Mouse (Mus musculus) right cerebral cortex, postnatal 10 days (tissue): ENCODE measurements around the gene Dop1b.
"Not testable (repeated sequence)": the region's sequence is repeated elsewhere in the genome, so short reads cannot be mapped to it uniquely, and the experiment has no call there.

Experiments
- DNase-seq, 2 experiments: peaks; one replicate each; pipeline ENCODE4 v3.0.0; 2021; ENCODE audit warnings: low spot score in 2 of 2

Gene Dop1b

GRCm38 (mm10) chr16:93751816-93752215 lies 40.1 kb downstream of the Dop1b start:
- no peak for DNase-seq

GRCm38 (mm10) chr16:93756622-93757021 lies 44.9 kb downstream of the Dop1b start:
- DNase-seq: no peak

GRCm38 (mm10) chr16:93763378-93763777 lies 51.7 kb downstream of the Dop1b start:
- DNase-seq: no peak

GRCm38 (mm10) chr16:93764597-93764996 lies 52.9 kb downstream of the Dop1b start:
- no peak for DNase-seq

- DNase-seq: peak in 1 of 2 experiments; percentile 52
Observed at GRCm38 (mm10) chr16:93766956-93767355, 55.3 kb downstream of the Dop1b start.

GRCm38 (mm10) chr16:93767548-93767947 lies 55.8 kb downstream of the Dop1b start:
- no peak for DNase-seq

GRCm38 (mm10) chr16:93769621-93770020 lies 57.9 kb downstream of the Dop1b start:
- no peak for DNase-seq

GRCm38 (mm10) chr16:93770271-93770926 lies 58.7 kb downstream of the Dop1b start:
- no peak for DNase-seq

- no peak for DNase-seq
Observed at GRCm38 (mm10) chr16:93774658-93775057, 63.0 kb downstream of the Dop1b start.

GRCm38 (mm10) chr16:93776468-93776867 lies 64.8 kb downstream of the Dop1b start:
- no peak for DNase-seq

- no peak for DNase-seq
Observed at GRCm38 (mm10) chr16:93777247-93777999, 65.7 kb downstream of the Dop1b start.

- not testable (repeated sequence) for DNase-seq
Observed at GRCm38 (mm10) chr16:93778393-93778792, 66.7 kb downstream of the Dop1b start.

- DNase-seq: no peak
Observed at GRCm38 (mm10) chr16:93779554-93779953, 67.8 kb downstream of the Dop1b start.

- no peak for DNase-seq
Observed at GRCm38 (mm10) chr16:93780660-93781479, 69.2 kb downstream of the Dop1b start.

GRCm38 (mm10) chr16:93784175-93784574 lies 72.5 kb downstream of the Dop1b start:
- no peak for DNase-seq

GRCm38 (mm10) chr16:93785805-93786204 lies 74.1 kb downstream of the Dop1b start:
- peak; percentile 64 to 80 for DNase-seq

GRCm38 (mm10) chr16:93788388-93788787 lies 76.7 kb downstream of the Dop1b start:
- no peak for DNase-seq

- no peak for DNase-seq
Observed at GRCm38 (mm10) chr16:93788881-93789280, 77.2 kb downstream of the Dop1b start.

GRCm38 (mm10) chr16:93789971-93790755 lies 78.5 kb downstream of the Dop1b start:
- DNase-seq: no peak

- DNase-seq: no peak
Observed at GRCm38 (mm10) chr16:93792981-93793630, 81.4 kb downstream of the Dop1b start.

GRCm38 (mm10) chr16:93794845-93795244 lies 83.1 kb downstream of the Dop1b start:
- DNase-seq: no peak
